Mouse (Mus musculus) neural tube, embryonic 11.5 days (tissue): ENCODE measurements at regions not wholly inside any gene's neighbourhood (a gene's known extent, or its start where the extent isn't known, plus 50 kb on each side); places are given as distances from the start of the nearest gene placed in this dataset.
"Not testable (repeated sequence)": the region's sequence is repeated elsewhere in the genome, so short reads cannot be mapped to it uniquely, and the experiment has no call there.

Experiments used
- ATAC-seq: fragments of 200-750 bp; cut with Nextera tagmentation; 2 replicates; pipeline ENCODE4 v1.8.0; 2017; ENCODE audit warnings: moderate number of reproducible peaks, mild to moderate bottlenecking, moderate TSS enrichment, moderate library complexity; ENCODE audit not compliant: insufficient read depth, low FRiP score, low TSS enrichment
- DNase-seq: peaks from one replicate; pipeline ENCODE4 v3.0.0-alpha.2; 2015; ENCODE audit warnings: low spot score
- H3K27ac ChIP-seq: fragments of 300-500 bp; sonication (generic); 2 replicates; pipeline ENCODE4 v1.5.1; 2014; ENCODE audit warnings: low read depth, mild to moderate bottlenecking, low read length
- H3K27me3 ChIP-seq: fragments of 300-500 bp; sonication (generic); 2 replicates; pipeline ENCODE4 v1.6.1; 2014; ENCODE audit warnings: mild to moderate bottlenecking, low read length, mixed read lengths; ENCODE audit not compliant: control insufficient read depth, insufficient read depth
- H3K36me3 ChIP-seq: fragments of 300-500 bp; sonication (generic); 2 replicates; pipeline ENCODE4 v1.6.1; 2014; ENCODE audit warnings: mild to moderate bottlenecking, low read length, moderate library complexity, mixed read lengths; ENCODE audit not compliant: control insufficient read depth, insufficient read depth
- H3K4me1 ChIP-seq: fragments of 300-500 bp; sonication (generic); 2 replicates; pipeline ENCODE4 v1.6.1; 2014; ENCODE audit warnings: low read length, mixed read lengths; ENCODE audit not compliant: control insufficient read depth, insufficient read depth
- H3K4me2 ChIP-seq: fragments of 300-500 bp; sonication (generic); 2 replicates; pipeline ENCODE4 v1.6.1; 2014; ENCODE audit warnings: low read depth, mild to moderate bottlenecking, moderate library complexity
- H3K4me3 ChIP-seq: fragments of 300-500 bp; sonication (generic); 2 replicates; pipeline ENCODE4 v1.5.1; 2014; ENCODE audit warnings: low read depth, low read length
- H3K9ac ChIP-seq: fragments of 300-500 bp; sonication (generic); 2 replicates; pipeline ENCODE4 v1.6.1; 2014; ENCODE audit warnings: mild to moderate bottlenecking, low read length
- H3K9me3 ChIP-seq: fragments of 300-500 bp; sonication (generic); 2 replicates; pipeline ENCODE4 v1.6.1; 2016; ENCODE audit warnings: low read length; ENCODE audit not compliant: control insufficient read depth
- WGBS: fragments of 180-500 bp; shearing (Covaris S2); extraction: QIAGEN DNeasy Blood & Tissue Kit; methylation state at CpG from one replicate; pipeline ENCODE4 v1.1.7; 2014; 5-methylcytosine and 5-hydroxymethylcytosine counted together

DNA sequence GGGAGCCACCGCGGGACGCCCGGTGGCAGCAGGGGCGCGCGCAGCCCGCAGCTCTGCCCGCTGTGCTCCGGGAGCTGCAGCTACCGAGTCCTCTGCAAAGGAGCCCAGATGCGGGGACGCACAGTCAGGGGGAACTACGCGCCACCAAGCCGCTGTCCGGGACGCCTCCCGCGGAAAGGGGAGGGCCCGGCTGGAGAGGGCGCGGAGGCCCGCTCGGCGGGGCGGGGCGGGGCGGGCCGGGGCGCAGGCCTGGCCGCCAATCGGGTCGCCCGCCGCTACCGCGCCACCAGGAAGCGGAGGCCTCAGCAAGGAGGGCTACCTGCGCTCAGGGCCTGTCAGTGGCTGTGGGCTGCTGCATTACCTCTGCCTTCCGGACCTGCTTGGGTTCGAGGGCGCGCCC, 128.1 kb downstream of the 9030624G23Rik start:
- ATAC-seq, result peak; percentile 65; the same call in 1 of the 2 replicates
- H3K4me3 ChIP-seq, H3K4me2 ChIP-seq, H3K9ac ChIP-seq, H3K36me3 ChIP-seq, DNase-seq, H3K9me3 ChIP-seq, H3K27ac ChIP-seq, H3K27me3 ChIP-seq, H3K4me1 ChIP-seq: not testable (repeated sequence)
- WGBS, result no CpG with 5 or more reads among the region's 44 CpGs
